21 mouse cellular contexts compared by ENCODE assay signal in the genomic region with DNA sequence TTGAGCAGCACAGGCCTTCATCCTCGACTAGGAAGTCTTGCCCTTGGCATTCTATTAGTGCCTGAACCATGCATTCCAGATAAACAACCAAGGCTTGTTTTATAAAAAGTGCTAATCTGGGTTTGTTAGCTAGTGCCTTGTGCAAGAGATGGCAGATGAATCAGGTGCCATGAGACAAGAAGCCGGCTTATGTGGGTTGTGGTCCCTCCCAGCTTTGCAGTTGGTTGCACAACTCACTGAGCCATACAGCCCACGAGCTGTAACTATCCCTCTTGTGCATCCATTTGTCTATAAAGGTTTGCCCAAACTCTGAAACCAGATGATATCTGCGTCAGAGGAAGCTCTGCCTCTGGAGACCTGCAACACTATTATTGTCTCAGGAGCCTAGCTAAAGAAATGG.
"Had no signal": no experiment of that assay in that cellular context is flagged by ENCODE, and none has a peak within 500 bp of the region (broad histone marks: within the 10 kb centered on the region; RNA-seq: fewer than 3 reads in every experiment).

No protein-coding gene starts in this region.

- H3K4me3 ChIP-seq: kidney, embryonic 15.5 days; limb, embryonic 12.5 days; limb, embryonic 15.5 days; liver, embryonic 12.5 days; liver, embryonic 15.5 days; stomach, embryonic 15.5 days had no signal

- H3K9ac ChIP-seq: kidney, embryonic 15.5 days; limb, embryonic 12.5 days; limb, embryonic 15.5 days; liver, embryonic 12.5 days; liver, embryonic 15.5 days; lung, embryonic 14.5 days; stomach, embryonic 15.5 days had no signal

- H3K27ac ChIP-seq: kidney, embryonic 15.5 days; limb, embryonic 12.5 days; limb, embryonic 15.5 days; liver, embryonic 12.5 days; liver, embryonic 15.5 days; stomach, embryonic 15.5 days had no signal

- H3K4me2 ChIP-seq: kidney, embryonic 15.5 days; limb, embryonic 12.5 days; limb, embryonic 15.5 days; liver, embryonic 12.5 days; liver, embryonic 15.5 days; lung, embryonic 14.5 days; midbrain, embryonic 11.5 days; stomach, embryonic 15.5 days had no signal

- ATAC-seq: liver, embryonic 12.5 days; lung, postnatal 0 days had no signal

- H3K27me3 ChIP-seq: kidney, embryonic 15.5 days; limb, embryonic 15.5 days; liver, embryonic 12.5 days; liver, embryonic 15.5 days; stomach, embryonic 15.5 days had no signal

- H3K9me3 ChIP-seq: kidney, embryonic 15.5 days; limb, embryonic 12.5 days; limb, embryonic 15.5 days; liver, embryonic 12.5 days; liver, embryonic 15.5 days; stomach, embryonic 15.5 days had no signal

- H3K36me3 ChIP-seq: liver, embryonic 15.5 days; stomach, embryonic 15.5 days had no signal

- H3K4me1 ChIP-seq: kidney, embryonic 15.5 days; limb, embryonic 12.5 days; liver, embryonic 12.5 days; liver, embryonic 15.5 days; stomach, embryonic 15.5 days had no signal

- DNase-seq: kidney, adult 11 months; kidney, adult 8-10 months; kidney, postnatal 10 days; kidney, postnatal 36 days; layer of hippocampus, postnatal 36 days; left cerebral cortex, postnatal 4 days; lung, embryonic 14.5 days; lung, postnatal 36 days; midbrain, embryonic 14.5 days; right cerebral cortex, adult 18-20 months; right cerebral cortex, postnatal 14 days; right cerebral cortex, postnatal 4 days; thymus, postnatal 25 days had no signal
